Mouse (Mus musculus): Measurements from ENCODE around the gene Pip4k2a. TPM values are rescaled to one million over a fixed set of nuclear protein-coding genes. Genes with fewer than 3 reads are reported as not detected.
A peak's percentile ranks its signal among the peaks of the same experiment; 100 is the strongest.
"Not testable (repeated sequence)": the region's sequence is repeated elsewhere in the genome, so short reads cannot be mapped to it uniquely, and the experiment has no call there.

Pip4k2a gene
- polyA plus RNA-seq (2016; fragmentation: Nextera tagmentation; extraction: Ambion mirVana): 6.6 and 7.5 TPM in 2 replicates

DNA sequence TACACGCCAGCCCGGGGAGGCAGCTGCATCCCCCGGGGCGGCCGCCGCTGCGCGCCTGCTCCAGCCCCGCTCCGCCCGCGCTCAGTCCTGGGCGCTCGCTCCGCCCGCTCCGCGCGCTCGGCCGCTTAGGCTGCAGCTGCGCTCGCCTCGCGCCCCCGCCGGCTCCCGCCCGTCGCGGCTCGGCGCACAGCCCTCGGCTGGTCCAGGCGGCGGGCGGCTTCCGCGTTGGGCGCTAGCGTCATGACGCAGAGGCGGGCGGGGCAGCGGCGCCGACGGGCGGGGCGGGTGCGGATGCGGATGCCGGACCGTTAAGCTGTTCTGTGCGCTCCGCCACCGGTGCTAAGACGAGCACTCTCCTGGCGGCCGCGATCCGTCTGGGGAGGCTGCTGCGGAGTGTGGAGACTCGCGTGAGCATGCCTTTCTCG is at the start of gene Pip4k2a, which contains the start of gene 4930426L09Rik:
Pip4k2a (minus strand) TSS at position 73 of the 425 bp plus-strand sequence.
4930426L09Rik (plus strand) TSS at position 290 of the 425 bp plus-strand sequence.
- Histone ChIP-seq H3K4me1 (peaks cover 28% of the 10 kb centered on the region), H3K27ac (peak within 1 kb of the TSS; percentile 88), H3K9me3 (no peaks in the 10 kb centered on the region), H3K27me3 (ENCODE audit: poor library complexity, severe bottlenecking) (peaks cover 33% of the 10 kb centered on the region), H3K4me3 (peak within 1 kb of the TSS; percentile 81), H3K36me3 (replicated peaks) (no peaks in the 10 kb centered on the region)
- under 1% methylated on average over 66 of the region's 66 CpGs for WGBS
- peak; percentile 87 for DNase-seq (ENCODE audit: extremely low spot score, low spot score)

DNA sequence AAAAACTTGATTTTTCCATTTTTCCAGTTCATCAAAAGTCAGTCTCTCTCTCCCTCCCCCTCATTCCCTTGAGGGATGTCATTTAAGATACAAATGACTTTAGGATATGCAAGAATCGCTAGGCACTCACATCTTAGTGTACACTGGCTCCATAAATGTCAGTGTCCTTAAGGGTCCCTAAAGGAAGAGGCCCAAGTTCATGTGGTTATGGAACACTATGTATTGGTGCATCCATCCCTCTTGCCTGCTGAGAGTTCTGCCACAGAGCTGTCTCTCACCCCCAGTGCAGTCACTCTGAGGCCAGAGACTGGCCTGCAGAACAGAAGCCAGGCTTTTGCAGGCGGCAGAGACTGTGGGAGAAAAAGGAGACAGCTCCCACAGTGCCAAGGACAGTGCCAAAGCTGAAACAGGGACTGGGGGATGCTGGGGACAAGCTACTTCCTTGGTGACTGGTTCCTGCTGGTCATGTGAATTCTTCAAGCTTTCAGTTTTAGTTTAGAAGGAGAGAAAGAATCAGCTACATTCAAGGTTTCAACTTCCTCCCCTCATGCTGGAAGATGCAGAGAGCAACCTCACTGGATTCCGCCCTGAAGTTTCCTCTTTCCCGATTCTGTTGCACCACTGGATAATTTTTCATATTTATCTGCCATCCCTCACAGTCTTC is 40.1 kb upstream of the Pip4k2a start:
- WGBS: 83% methylated on average over 4 of the region's 4 CpGs
- no peak for DNase-seq (ENCODE audit: extremely low spot score, low spot score)
- no peaks in the 10 kb centered on the region for H3K27me3 ChIP-seq (ENCODE audit: poor library complexity, severe bottlenecking)
- no peaks in the 10 kb centered on the region for H3K9me3 ChIP-seq
- H3K36me3 ChIP-seq (replicated peaks): no peaks in the 10 kb centered on the region
- no peak overlapping the region for H3K27ac ChIP-seq
- no peaks in the 10 kb centered on the region for H3K4me1 ChIP-seq
- no peak overlapping the region for H3K4me3 ChIP-seq

DNA sequence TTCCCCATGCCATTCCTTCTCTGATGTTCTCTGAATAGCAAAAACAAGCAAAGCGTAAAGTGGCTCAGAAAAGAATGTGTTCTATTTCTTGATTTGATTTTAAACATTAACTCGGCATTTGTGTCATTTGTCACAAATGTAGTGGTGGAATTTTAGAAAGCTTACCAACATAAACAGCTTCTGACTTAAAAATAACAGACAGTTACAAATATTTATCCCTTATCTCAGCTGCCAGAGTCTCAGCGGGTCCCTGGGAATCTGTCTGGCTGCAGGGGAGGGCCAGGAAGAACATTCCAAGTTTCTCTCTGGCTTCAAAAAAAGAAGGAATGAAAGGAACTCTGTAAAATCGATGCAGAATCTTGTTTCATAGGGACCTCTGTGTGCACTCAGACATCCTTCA is 39.5 kb upstream of the Pip4k2a start:
- no peaks in the 10 kb centered on the region for H3K27me3 ChIP-seq (ENCODE audit: poor library complexity, severe bottlenecking)
- WGBS: 83% methylated on average over 4 of the region's 4 CpGs
- H3K4me1 ChIP-seq: no peaks in the 10 kb centered on the region
- no peak for DNase-seq (ENCODE audit: extremely low spot score, low spot score)
- no peak overlapping the region for H3K27ac ChIP-seq
- H3K36me3 ChIP-seq (replicated peaks): no peaks in the 10 kb centered on the region
- H3K9me3 ChIP-seq: no peaks in the 10 kb centered on the region
- H3K4me3 ChIP-seq: no peak overlapping the region

DNA sequence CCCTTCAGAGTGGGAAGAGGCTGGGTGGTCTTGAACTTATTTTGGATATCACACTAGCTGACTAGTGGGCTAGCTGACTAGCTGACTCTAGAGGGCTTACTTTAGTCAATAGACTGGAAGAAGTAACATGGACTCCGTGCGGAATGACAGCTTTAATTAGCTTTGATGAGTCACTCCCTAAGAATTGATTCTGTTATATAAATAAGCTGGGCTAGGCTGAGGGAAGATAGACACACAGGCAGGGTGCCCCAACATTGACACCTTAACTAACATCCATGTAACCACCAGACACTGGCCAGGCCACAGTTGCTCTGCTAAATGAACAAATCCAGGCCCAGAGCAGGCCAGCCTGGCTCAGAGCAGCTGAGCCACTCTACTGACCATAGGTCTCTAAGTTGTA is 26.9 kb upstream of the Pip4k2a start:
- no peak for DNase-seq (ENCODE audit: extremely low spot score, low spot score)
- 92% methylated on average over 2 of the region's 2 CpGs for WGBS

DNA sequence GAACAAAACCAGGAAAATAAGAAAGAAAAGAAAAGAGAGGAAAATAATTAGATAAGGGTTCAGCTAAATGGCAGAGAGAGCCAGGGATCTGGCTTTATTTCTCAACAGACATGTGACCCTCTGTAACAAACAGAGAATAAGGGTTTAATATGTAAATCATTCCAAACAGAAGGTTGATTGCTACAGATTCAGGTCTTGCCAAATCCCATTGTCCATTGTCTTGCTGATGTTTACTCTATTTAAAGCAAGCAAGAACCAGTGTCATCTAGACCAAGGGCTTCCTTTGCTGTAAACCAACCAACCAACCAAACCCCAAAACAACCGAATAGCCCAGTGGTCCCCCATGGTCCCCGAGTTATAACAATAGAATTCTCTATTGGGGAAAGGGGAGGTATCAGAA is 20.1 kb upstream of the Pip4k2a start:
- H3K36me3 ChIP-seq (replicated peaks): no peaks in the 10 kb centered on the region
- H3K27me3 ChIP-seq (ENCODE audit: poor library complexity, severe bottlenecking): no peaks in the 10 kb centered on the region
- H3K9me3 ChIP-seq: no peaks in the 10 kb centered on the region
- H3K27ac ChIP-seq: no peak overlapping the region
- no peak for DNase-seq (ENCODE audit: extremely low spot score, low spot score)
- no peak overlapping the region for H3K4me3 ChIP-seq
- no peaks in the 10 kb centered on the region for H3K4me1 ChIP-seq
- 61% methylated on average over 2 of the region's 2 CpGs for WGBS

More for the DNA sequence above, 26.9 kb upstream of the Pip4k2a start:
- Histone ChIP-seq H3K9me3 (peaks cover under 1% of the 10 kb centered on the region; the same call in 1 of the 2 replicates), H3K27ac (no peak overlapping the region), H3K36me3 (replicated peaks) (no peaks in the 10 kb centered on the region), H3K4me3 (no peak overlapping the region), H3K4me1 (no peaks in the 10 kb centered on the region), H3K27me3 (ENCODE audit: poor library complexity, severe bottlenecking) (no peaks in the 10 kb centered on the region)

DNA sequence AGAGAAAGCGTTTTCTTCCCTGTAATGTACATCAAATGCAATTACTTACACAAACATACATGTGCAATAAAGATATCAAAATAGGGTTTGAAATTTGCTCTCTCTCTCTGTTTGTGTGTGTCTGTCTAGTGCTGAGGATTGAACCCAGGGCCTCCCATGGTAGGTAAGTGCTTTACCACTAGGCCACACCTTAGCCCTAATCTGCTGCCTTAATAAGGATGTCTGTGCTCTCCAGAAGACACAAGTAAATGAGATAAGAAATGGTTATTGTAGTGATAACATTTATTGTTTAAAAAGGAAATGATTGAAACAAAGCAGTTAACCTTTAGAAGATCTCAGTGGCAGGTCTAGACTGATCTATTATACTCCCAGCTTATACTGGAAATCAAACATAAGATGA is 18.9 kb upstream of the Pip4k2a start:
- 89% methylated on average over 1 of the region's 1 CpGs for WGBS
- H3K36me3 ChIP-seq (replicated peaks): no peaks in the 10 kb centered on the region
- no peaks in the 10 kb centered on the region for H3K27me3 ChIP-seq (ENCODE audit: poor library complexity, severe bottlenecking)
- no peak overlapping the region for H3K27ac ChIP-seq
- no peak for DNase-seq (ENCODE audit: extremely low spot score, low spot score)
- H3K4me3 ChIP-seq: no peak overlapping the region
- H3K4me1 ChIP-seq: no peaks in the 10 kb centered on the region
- no peaks in the 10 kb centered on the region for H3K9me3 ChIP-seq

DNA sequence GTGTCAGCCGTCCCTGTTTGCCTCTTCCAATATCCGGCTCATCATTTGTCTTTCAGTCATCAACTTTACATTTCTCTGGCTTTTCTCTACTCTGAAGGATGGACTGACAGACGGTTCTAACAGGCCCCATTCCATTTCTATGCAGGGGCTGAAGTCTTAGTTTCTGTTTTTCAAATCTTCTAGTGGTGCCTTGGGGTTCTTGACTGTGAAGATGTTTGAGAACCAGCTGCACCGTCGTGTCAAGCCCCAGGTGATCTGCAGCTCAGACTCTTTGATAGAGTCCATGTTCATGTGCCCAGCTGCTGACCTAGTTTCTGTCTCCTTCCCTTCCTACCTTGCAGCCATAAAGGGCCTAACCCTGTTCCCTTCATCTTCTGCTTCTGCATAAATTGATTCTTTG is 18.4 kb upstream of the Pip4k2a start:
- H3K27me3 ChIP-seq (ENCODE audit: poor library complexity, severe bottlenecking): no peaks in the 10 kb centered on the region
- no peaks in the 10 kb centered on the region for H3K9me3 ChIP-seq
- H3K36me3 ChIP-seq (replicated peaks): no peaks in the 10 kb centered on the region
- H3K4me3 ChIP-seq: no peak overlapping the region
- WGBS: 90% methylated on average over 5 of the region's 5 CpGs
- no peak overlapping the region for H3K27ac ChIP-seq
- no peak for DNase-seq (ENCODE audit: extremely low spot score, low spot score)
- H3K4me1 ChIP-seq: no peaks in the 10 kb centered on the region

DNA sequence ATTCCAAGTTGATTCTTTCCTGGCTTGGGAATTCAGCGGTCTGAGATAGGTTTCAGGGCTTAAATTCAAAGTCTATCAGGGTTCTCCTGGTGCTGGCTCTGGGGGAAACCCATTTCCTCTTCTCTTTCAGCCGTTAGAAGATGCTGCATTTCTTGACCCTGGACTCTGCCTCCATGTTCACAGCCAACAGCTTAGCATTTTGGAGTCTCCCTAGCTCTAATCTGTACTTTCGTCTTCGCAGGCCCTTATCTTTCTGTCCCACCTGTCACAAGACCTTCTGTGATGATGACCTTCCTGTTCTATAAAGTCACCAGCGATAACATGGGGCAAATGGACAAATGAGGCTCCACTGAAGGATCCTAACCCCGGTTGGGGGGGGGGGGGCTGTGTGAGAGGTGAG is 13.5 kb upstream of the Pip4k2a start:
- Histone ChIP-seq H3K9me3 (no peaks in the 10 kb centered on the region), H3K27ac (no peak overlapping the region), H3K4me3 (no peak overlapping the region), H3K27me3 (ENCODE audit: poor library complexity, severe bottlenecking) (peaks cover 7% of the 10 kb centered on the region), H3K4me1 (peaks cover 7% of the 10 kb centered on the region), H3K36me3 (replicated peaks) (no peaks in the 10 kb centered on the region)
- no peak for DNase-seq (ENCODE audit: extremely low spot score, low spot score)
- WGBS: 89% methylated on average over 6 of the region's 6 CpGs

DNA sequence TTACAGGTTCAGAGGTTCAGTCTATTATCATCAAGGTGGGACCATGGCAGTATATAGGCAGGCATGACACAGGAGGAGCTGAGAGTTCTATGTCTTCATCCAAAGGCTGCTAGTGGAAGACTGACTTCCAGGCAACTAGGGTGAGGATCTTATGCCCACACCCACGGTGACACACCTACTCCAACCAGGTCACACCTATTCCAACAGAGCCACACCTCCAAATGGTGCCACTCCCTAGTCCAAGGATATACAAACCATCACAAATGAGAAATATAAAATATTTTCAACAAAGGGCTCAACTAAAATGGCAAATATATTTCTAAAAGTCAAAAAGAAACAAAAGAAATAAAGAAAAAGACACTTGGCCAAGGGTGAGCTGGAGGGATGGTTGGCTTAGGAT is 12.6 kb upstream of the Pip4k2a start:
- not testable (repeated sequence) for DNase-seq (ENCODE audit: extremely low spot score, low spot score)

DNA sequence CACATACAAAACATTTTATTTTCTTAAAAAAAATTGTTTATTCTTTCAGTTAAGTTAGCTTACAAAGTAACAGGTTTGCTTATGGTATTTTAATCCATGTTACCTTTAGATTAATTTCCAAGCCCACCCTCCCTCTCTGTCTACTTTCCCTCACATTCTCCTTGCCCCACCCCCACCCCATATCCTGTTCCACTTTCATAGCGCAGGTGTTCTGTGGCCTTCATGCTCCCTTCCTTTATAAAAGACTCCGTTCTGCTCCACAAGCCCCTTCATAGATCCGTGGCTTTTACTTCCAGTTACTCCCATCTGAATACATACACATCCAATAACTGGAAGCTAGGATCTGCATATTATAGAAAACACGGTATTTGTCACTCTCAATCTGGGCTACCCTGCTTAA is 9.7 kb upstream of the Pip4k2a start:
- 86% methylated on average over 4 of the region's 4 CpGs for WGBS
- Histone ChIP-seq H3K36me3 (replicated peaks) (no peaks in the 10 kb centered on the region), H3K4me3 (no peak overlapping the region), H3K9me3 (no peaks in the 10 kb centered on the region), H3K27ac (no peak overlapping the region), H3K4me1 (peaks cover 12% of the 10 kb centered on the region), H3K27me3 (ENCODE audit: poor library complexity, severe bottlenecking) (peaks cover 26% of the 10 kb centered on the region)
- DNase-seq (ENCODE audit: extremely low spot score, low spot score): no peak

More for the DNA sequence above, 12.6 kb upstream of the Pip4k2a start:
- H3K4me3 ChIP-seq; H3K36me3 ChIP-seq (replicated peaks); H3K9me3 ChIP-seq; H3K27ac ChIP-seq: not testable (repeated sequence)
- Histone ChIP-seq H3K4me1 (peaks cover 12% of the 10 kb centered on the region), H3K27me3 (ENCODE audit: poor library complexity, severe bottlenecking) (peaks cover 16% of the 10 kb centered on the region)
- 95% methylated on average over 1 of the region's 1 CpGs for WGBS

DNA sequence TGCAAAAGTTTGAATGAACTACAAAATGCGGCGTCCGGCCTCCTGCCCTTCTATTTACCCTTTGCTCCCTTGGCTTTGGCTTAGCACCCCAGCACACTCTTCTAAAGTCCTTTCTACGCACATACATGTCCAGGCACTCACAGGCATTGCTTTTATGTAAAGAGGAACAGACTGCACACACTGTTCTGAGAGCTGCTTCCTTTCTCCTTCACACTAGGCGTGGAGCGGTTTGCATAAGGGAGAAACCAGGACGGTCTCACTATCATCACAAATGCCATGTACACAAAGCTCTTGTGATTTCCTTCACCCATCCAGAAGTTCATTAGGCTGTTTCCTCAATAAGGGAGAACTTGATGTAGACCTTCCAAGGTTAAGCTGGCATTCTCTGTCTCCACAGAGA is 8.2 kb upstream of the Pip4k2a start:
- no peak overlapping the region for H3K4me3 ChIP-seq
- peaks cover 26% of the 10 kb centered on the region for H3K27me3 ChIP-seq (ENCODE audit: poor library complexity, severe bottlenecking)
- no peaks in the 10 kb centered on the region for H3K9me3 ChIP-seq
- WGBS: 89% methylated on average over 7 of the region's 7 CpGs
- no peaks in the 10 kb centered on the region for H3K36me3 ChIP-seq (replicated peaks)
- no peak overlapping the region for H3K27ac ChIP-seq
- no peak for DNase-seq (ENCODE audit: extremely low spot score, low spot score)
- H3K4me1 ChIP-seq: peaks cover 12% of the 10 kb centered on the region

DNA sequence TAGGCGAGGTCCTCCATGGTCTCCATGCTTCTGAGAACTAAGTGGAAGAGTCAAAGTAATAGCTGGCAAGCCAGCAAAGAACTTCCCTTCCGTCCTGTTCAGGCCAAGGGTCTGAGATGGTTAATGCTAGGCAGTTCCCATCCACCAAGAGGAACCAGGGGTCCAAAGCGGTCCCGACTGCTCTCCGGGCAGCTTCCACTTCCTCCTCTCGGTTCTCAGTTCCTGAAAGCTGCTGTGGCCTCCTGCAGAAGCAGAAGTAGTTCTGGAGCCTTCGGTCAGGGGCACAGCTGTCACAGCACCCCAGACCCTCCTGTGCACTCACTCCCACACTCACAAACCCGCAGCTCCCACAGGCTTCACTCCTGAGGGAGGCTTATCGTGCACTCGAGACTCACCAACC is 6.9 kb upstream of the Pip4k2a start:
- peaks cover 33% of the 10 kb centered on the region for H3K27me3 ChIP-seq (ENCODE audit: poor library complexity, severe bottlenecking)
- H3K4me1 ChIP-seq: peaks cover 12% of the 10 kb centered on the region
- H3K36me3 ChIP-seq (replicated peaks): no peaks in the 10 kb centered on the region
- H3K9me3 ChIP-seq: no peaks in the 10 kb centered on the region
- 82% methylated on average over 10 of the region's 10 CpGs for WGBS
- DNase-seq (ENCODE audit: extremely low spot score, low spot score): no peak
- H3K4me3 ChIP-seq: no peak overlapping the region
- H3K27ac ChIP-seq: no peak overlapping the region

DNA sequence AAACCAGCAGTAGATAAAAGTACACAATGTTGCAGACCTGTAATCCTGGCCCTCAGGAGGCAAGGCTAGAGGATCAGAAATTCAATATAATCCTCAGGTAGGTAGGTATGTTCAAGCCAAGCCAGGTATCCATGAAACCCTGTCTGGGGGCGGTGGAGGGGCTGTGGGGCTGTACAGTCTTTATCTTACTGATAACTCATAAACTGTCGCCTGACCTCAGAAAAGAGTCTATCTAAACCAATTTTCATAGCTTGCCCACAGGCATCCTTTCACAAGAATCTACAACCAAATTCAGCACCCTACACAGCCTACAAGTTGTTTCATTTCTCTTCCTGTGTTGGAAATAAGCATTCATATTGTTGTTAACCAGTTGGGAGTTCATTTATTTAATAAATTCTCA is 1.5 kb upstream of the Pip4k2a start:
- no peak for DNase-seq (ENCODE audit: extremely low spot score, low spot score)
- Histone ChIP-seq H3K27ac (no peak overlapping the region), H3K36me3 (replicated peaks) (no peaks in the 10 kb centered on the region), H3K4me3 (no peak overlapping the region), H3K27me3 (ENCODE audit: poor library complexity, severe bottlenecking) (peaks cover 37% of the 10 kb centered on the region), H3K4me1 (peaks cover 28% of the 10 kb centered on the region), H3K9me3 (no peaks in the 10 kb centered on the region)
- 85% methylated on average over 2 of the region's 2 CpGs for WGBS
